Mouse (Mus musculus): ENCODE data around the gene Gtf3c1.

Gtf3c1 gene

GRCm38 (mm10) chr7:125702791-125703190, 4.8 kb downstream of the Gtf3c1 start:
- DNase-seq = peak; percentile 50

GRCm38 (mm10) chr7:125694056-125694455, 13.5 kb downstream of the Gtf3c1 start:
- DNase-seq = no peak

- DNase-seq = no peak
Observed at GRCm38 (mm10) chr7:125690516-125690915, 17.1 kb downstream of the Gtf3c1 start.

- no peak for DNase-seq
Observed at GRCm38 (mm10) chr7:125679936-125680335, 27.6 kb downstream of the Gtf3c1 start.

GRCm38 (mm10) chr7:125678756-125679155, 28.8 kb downstream of the Gtf3c1 start:
- DNase-seq = no peak

- peak; percentile 58 for DNase-seq
Observed at GRCm38 (mm10) chr7:125674916-125675315, 32.7 kb downstream of the Gtf3c1 start.

GRCm38 (mm10) chr7:125671396-125671795, 36.2 kb downstream of the Gtf3c1 start:
- DNase-seq = no peak

- no peak for DNase-seq
Observed at GRCm38 (mm10) chr7:125670865-125671264, 36.7 kb downstream of the Gtf3c1 start.

- no peak for DNase-seq
Observed at GRCm38 (mm10) chr7:125663654-125664053, 43.9 kb downstream of the Gtf3c1 start.

- no peak for DNase-seq
Observed at GRCm38 (mm10) chr7:125657511-125657910, 50.1 kb downstream of the Gtf3c1 start.

GRCm38 (mm10) chr7:125649013-125649412, 58.6 kb downstream of the Gtf3c1 start:
- no peak for DNase-seq

GRCm38 (mm10) chr7:125645413-125645812, 62.2 kb downstream of the Gtf3c1 start:
- no peak for DNase-seq

- DNase-seq = no peak
Observed at GRCm38 (mm10) chr7:125643880-125644279, 63.7 kb downstream of the Gtf3c1 start.

- DNase-seq = peak; percentile 83
Observed at GRCm38 (mm10) chr7:125638870-125639386, 68.7 kb downstream of the Gtf3c1 start.

GRCm38 (mm10) chr7:125638376-125638775, 69.2 kb downstream of the Gtf3c1 start:
- no peak for DNase-seq

GRCm38 (mm10) chr7:125637220-125638140, 70.1 kb downstream of the Gtf3c1 start:
- no peak for DNase-seq

GRCm38 (mm10) chr7:125630989-125631388, 76.6 kb downstream of the Gtf3c1 start:
- DNase-seq = no peak

GRCm38 (mm10) chr7:125630317-125630716, 77.3 kb downstream of the Gtf3c1 start:
- DNase-seq = no peak

- no peak for DNase-seq
Observed at GRCm38 (mm10) chr7:125625829-125626228, 81.8 kb downstream of the Gtf3c1 start.

GRCm38 (mm10) chr7:125625219-125625618, 82.4 kb downstream of the Gtf3c1 start:
- DNase-seq = no peak

- DNase-seq = no peak
Observed at GRCm38 (mm10) chr7:125622741-125623685, 84.6 kb downstream of the Gtf3c1 start.

- no peak for DNase-seq
Observed at GRCm38 (mm10) chr7:125620077-125620476, 87.5 kb downstream of the Gtf3c1 start.

- no peak for DNase-seq
Observed at GRCm38 (mm10) chr7:125618016-125618415, 89.6 kb downstream of the Gtf3c1 start.

Measured in cerebellum, adult 9-10 months (tissue).